Mouse (Mus musculus): Measurements from ENCODE around the gene Clasp2.

DNA sequence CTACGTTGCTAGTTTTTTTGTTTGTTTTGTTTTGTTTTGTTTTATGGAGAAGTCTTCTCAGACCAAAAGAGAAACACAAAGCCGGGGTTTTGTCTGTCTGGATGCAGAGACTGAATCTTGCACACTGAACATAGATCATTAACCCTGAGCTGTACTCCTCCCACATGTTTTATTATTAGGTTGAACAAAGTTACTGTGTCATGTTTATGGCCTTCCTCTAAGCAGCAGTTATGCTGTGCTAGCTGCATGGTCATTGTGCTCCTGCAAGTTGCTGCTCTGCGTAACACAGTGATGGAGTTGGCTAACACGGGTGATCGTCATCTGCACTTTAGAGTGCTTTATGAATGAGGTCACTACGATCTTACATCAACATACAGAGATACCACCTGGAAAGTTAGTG lies 21.1 kb downstream of the Clasp2 start:
- no peak for TF ChIP-seq CTCF (IDR thresholded peaks at IDR 0.05; ENCODE audit: extremely low read depth, insufficient read length, insufficient replicate concordance, low read depth, low read length)
- TF ChIP-seq POLR2A (IDR thresholded peaks at IDR 0.05; ENCODE audit: low read depth, low read length) = no peak

Measured in small intestine, adult 2 months (tissue).